In genomic region chrX:144689859-144690181, GRCm38 (mm10) we compare ENCODE assay signal across 8 mouse cellular contexts. TPM values are rescaled to one million over a fixed set of nuclear protein-coding genes. Genes with fewer than 3 reads are reported as not detected.
DNase-seq lines count a peak whose midpoint lies in the region; ATAC-seq lines count a peak whose summit lies in the region.

No protein-coding gene starts in this region.

- H3K27me3 ChIP-seq in embryonic facial prominence, embryonic 12.5 days, result peaks cover 37% of the 10 kb centered on the region
- H3K27me3 ChIP-seq in hindbrain, embryonic 16.5 days (replicated peaks; ENCODE audit: control insufficient read depth, insufficient read depth, low read length), result no peaks in the 10 kb centered on the region
- peaks cover 9% of the 10 kb centered on the region; the same call in 1 of the 2 replicates for H3K27me3 ChIP-seq in midbrain, embryonic 15.5 days (replicated peaks)

- H3K4me3 ChIP-seq in embryonic facial prominence, embryonic 12.5 days, result peak overlapping the region; percentile 42
- peak overlapping the region; percentile 48 for H3K4me3 ChIP-seq in hindbrain, embryonic 16.5 days (ENCODE audit: low read length)
- peak overlapping the region; percentile 51 for H3K4me3 ChIP-seq in midbrain, embryonic 15.5 days

- H3K9ac ChIP-seq in embryonic facial prominence, embryonic 12.5 days, result no peak overlapping the region
- no peak overlapping the region for H3K9ac ChIP-seq in hindbrain, embryonic 16.5 days (ENCODE audit: low read depth, low read length)
- H3K9ac ChIP-seq in midbrain, embryonic 15.5 days, result no peak overlapping the region

- H3K9me3 ChIP-seq in embryonic facial prominence, embryonic 12.5 days, result no peaks in the 10 kb centered on the region
- H3K9me3 ChIP-seq in hindbrain, embryonic 16.5 days (ENCODE audit: control insufficient read depth, low read length), result no peaks in the 10 kb centered on the region
- no peaks in the 10 kb centered on the region for H3K9me3 ChIP-seq in midbrain, embryonic 15.5 days

- no peaks in the 10 kb centered on the region for H3K36me3 ChIP-seq in embryonic facial prominence, embryonic 12.5 days
- H3K36me3 ChIP-seq in hindbrain, embryonic 16.5 days (ENCODE audit: control insufficient read depth, insufficient read depth, low read length), result no peaks in the 10 kb centered on the region
- H3K36me3 ChIP-seq in midbrain, embryonic 15.5 days (replicated peaks), result no peaks in the 10 kb centered on the region

- 24% methylated on average over 7 of the region's 7 CpGs for WGBS in embryonic facial prominence, embryonic 12.5 days
- 16% methylated on average over 7 of the region's 7 CpGs for WGBS in hindbrain, embryonic 16.5 days
- WGBS in midbrain, embryonic 15.5 days, result 23% methylated on average over 7 of the region's 7 CpGs

- no peak for ATAC-seq in embryonic facial prominence, embryonic 12.5 days (ENCODE audit: insufficient number of reproducible peaks, insufficient read depth, low FRiP score, low TSS enrichment)
- ATAC-seq in hindbrain, embryonic 16.5 days, result peak; percentile 37
- ATAC-seq in midbrain, embryonic 15.5 days (replicated peaks), result peak; percentile 22; the same call in 1 of the 2 replicates
- ATAC-seq in cerebellum, adult (ENCODE audit: insufficient number of reproducible peaks, low FRiP score, low TSS enrichment), result no peak

- DNase-seq in layer of hippocampus, adult 11-12 months (ENCODE audit: low spot score), result peak; percentile 6
- no peak for DNase-seq in layer of hippocampus, adult 9-10 months (ENCODE audit: low spot score)
- no peak for DNase-seq in thymus, postnatal 25 days
- no peak for DNase-seq in gastrocnemius, postnatal 10 days

- no peaks in the 10 kb centered on the region for H3K4me1 ChIP-seq in embryonic facial prominence, embryonic 12.5 days
- H3K4me1 ChIP-seq in hindbrain, embryonic 16.5 days (ENCODE audit: control insufficient read depth, insufficient read depth, low read depth, low read length), result no peaks in the 10 kb centered on the region
- no peaks in the 10 kb centered on the region for H3K4me1 ChIP-seq in midbrain, embryonic 15.5 days

- H3K4me2 ChIP-seq in embryonic facial prominence, embryonic 12.5 days (replicated peaks), result peak overlapping the region; percentile 66
- peak overlapping the region; percentile 62 for H3K4me2 ChIP-seq in hindbrain, embryonic 16.5 days (ENCODE audit: low read length)
- peak overlapping the region; percentile 64 for H3K4me2 ChIP-seq in midbrain, embryonic 15.5 days

- 0 out of 2 replicates have a peak overlapping the region, but pooled peaks have one; percentile 6 for H3K27ac ChIP-seq in embryonic facial prominence, embryonic 12.5 days
- H3K27ac ChIP-seq in hindbrain, embryonic 16.5 days (ENCODE audit: low read depth, low read length), result no peak overlapping the region
- H3K27ac ChIP-seq in midbrain, embryonic 15.5 days, result no peak overlapping the region

RNA-seq across cellular contexts. Expression of gene Rtl4, which starts 1.1 kb away (rescaled TPM):
- 0.59 and 1.3 TPM in 2 replicates for polyA plus RNA-seq in embryonic facial prominence, embryonic 12.5 days (2016; fragmentation: Nextera tagmentation; extraction: Ambion mirVana)
- 1.8 TPM in 2 replicates for polyA plus RNA-seq in hindbrain, embryonic 16.5 days (2015; fragmentation: Nextera tagmentation; extraction: Ambion mirVana)
- 0.65 and 0.82 TPM in 2 replicates for polyA plus RNA-seq in midbrain, embryonic 15.5 days (2015; fragmentation: Nextera tagmentation; extraction: Ambion mirVana)
- under 1 TPM; 0.12 to 0.20 TPM for total RNA-seq in gastrocnemius, postnatal 10 days (2021)

RNA-seq across cellular contexts. Expression of gene Trpc5, which starts 1.8 kb away (rescaled TPM):
- polyA plus RNA-seq in embryonic facial prominence, embryonic 12.5 days (2016; fragmentation: Nextera tagmentation; extraction: Ambion mirVana), result 0.43 and 0.52 TPM in 2 replicates
- 3.9 TPM in 2 replicates for polyA plus RNA-seq in hindbrain, embryonic 16.5 days (2015; fragmentation: Nextera tagmentation; extraction: Ambion mirVana)
- 2.1 and 3.1 TPM in 2 replicates for polyA plus RNA-seq in midbrain, embryonic 15.5 days (2015; fragmentation: Nextera tagmentation; extraction: Ambion mirVana)
- under 1 TPM; 0.07 to 0.14 TPM for total RNA-seq in gastrocnemius, postnatal 10 days (2021)

Comparison
In these comparisons a context has a peak if more than half of its experiments do, and no peak if none do; other contexts are left out.
1. ATAC-seq: peak in hindbrain, embryonic 16.5 days (single experiment) and midbrain, embryonic 15.5 days (single experiment); none in embryonic facial prominence, embryonic 12.5 days (single experiment) and cerebellum, adult (single experiment).
2. Peak in every context shown above with its lines, with median percentiles within 50 percentile points of each other: H3K4me2 ChIP-seq and H3K4me3 ChIP-seq.